Mouse (Mus musculus) stomach, postnatal 0 days (tissue): Measurements from ENCODE around the gene Ehd2. TPM values are rescaled to one million over a fixed set of nuclear protein-coding genes. Genes with fewer than 3 reads are reported as not detected.
A peak's percentile ranks its signal among the peaks of the same experiment; 100 is the strongest.

Experiments used
- ATAC-seq: fragments of 200-750 bp; cut with Nextera tagmentation; 2 replicates; pipeline ENCODE4 v1.8.0; 2017; ENCODE audit not compliant: low FRiP score, low TSS enrichment
- DNase-seq: peaks from one replicate; pipeline ENCODE4 v3.0.0-alpha.2; 2016; ENCODE audit warnings: low spot score
- H3K27ac ChIP-seq: fragments of 300-500 bp; sonication (generic); replicated peaks from 2 replicates; pipeline ENCODE4 v1.5.1; 2014; ENCODE audit warnings: mild to moderate bottlenecking, control low read depth
- H3K27me3 ChIP-seq: fragments of 300-500 bp; sonication (generic); 2 replicates; pipeline ENCODE4 v1.6.1; 2014; ENCODE audit warnings: low read length; ENCODE audit not compliant: control insufficient read depth, insufficient read depth
- H3K36me3 ChIP-seq: fragments of 300-500 bp; sonication (generic); 2 replicates; pipeline ENCODE4 v1.6.1; 2014; ENCODE audit warnings: low read length, mixed read lengths; ENCODE audit not compliant: control insufficient read depth, insufficient read depth
- H3K4me1 ChIP-seq: fragments of 300-500 bp; sonication (generic); replicated peaks from 2 replicates; pipeline ENCODE4 v1.6.1; 2014; ENCODE audit warnings: antibody characterized with exemption; ENCODE audit not compliant: control insufficient read depth, insufficient read depth
- H3K4me2 ChIP-seq: fragments of 300-500 bp; sonication (generic); replicated peaks from 2 replicates; pipeline ENCODE4 v1.6.1; 2014; ENCODE audit warnings: low read depth, mild to moderate bottlenecking, control low read depth, moderate library complexity
- H3K4me3 ChIP-seq: fragments of 300-500 bp; sonication (generic); 2 replicates; pipeline ENCODE4 v1.5.1; 2014; ENCODE audit warnings: low read depth, low read length, control low read depth
- H3K9ac ChIP-seq: fragments of 300-500 bp; sonication (generic); 2 replicates; pipeline ENCODE4 v1.6.1; 2014; ENCODE audit warnings: mild to moderate bottlenecking, low read length, control low read depth, mixed read lengths
- H3K9me3 ChIP-seq: fragments of 300-500 bp; sonication (generic); 2 replicates; pipeline ENCODE4 v1.6.1; 2016; ENCODE audit warnings: low read length; ENCODE audit not compliant: control insufficient read depth
- CTCF ChIP-seq: IDR thresholded peaks from 2 replicates; pipeline ENCODE4 v1.5.1; 2016; ENCODE audit warnings: antibody characterized with exemption, low read depth, mild to moderate bottlenecking, moderate library complexity
- EP300 ChIP-seq: optimal IDR thresholded peaks from 2 replicates; pipeline ENCODE3; 2016; ENCODE audit warnings: antibody characterized with exemption
- WGBS: fragments of 180-500 bp; shearing (Covaris S2); extraction: QIAGEN DNeasy Blood & Tissue Kit; methylation state at CpG from one replicate; pipeline ENCODE4 v1.1.7; 2014; 5-methylcytosine and 5-hydroxymethylcytosine counted together
- polyA plus RNA-seq: library from polyadenylated mRNA; unstranded; fragments of >200 nt; fragmentation: Nextera tagmentation; extraction: Ambion mirVana; gene quantifications from 2 replicates; pipeline ENCODE4 v1.2.1, GENCODE M21; 2015

Ehd2 gene
- polyA plus RNA-seq, 1 experiment from 2014 or later: 37.7 TPM

- whole genome bisulfite sequencing: 20% methylated on average over 12 of the region's 12 CpGs
Measured at GRCm38 (mm10) chr7:15962311-15963288, 4.8 kb downstream of the Ehd2 start.

GRCm38 (mm10) chr7:15961798-15962197 lies 5.6 kb downstream of the Ehd2 start:
- Histone ChIP-seq H3K27me3 (no peaks in the 10 kb centered on the region), H3K4me1 (peaks cover 4% of the 10 kb centered on the region), H3K9ac (peak overlapping the region; percentile 18; the same call in 1 of the 2 replicates), H3K36me3 (peaks cover 6% of the 10 kb centered on the region), H3K27ac (peak overlapping the region; percentile 90), H3K4me3 (no peak overlapping the region), H3K9me3 (no peaks in the 10 kb centered on the region), H3K4me2 (no peak overlapping the region; the same call in 1 of the 2 replicates)
- WGBS: 66% methylated on average over 7 of the region's 7 CpGs
- ATAC-seq: no peak
- TF ChIP-seq EP300 (no peak), CTCF (no peak)
- no peak for DNase-seq

More at GRCm38 (mm10) chr7:15962311-15963288, 4.8 kb downstream of the Ehd2 start:
- DNase-seq: peak; percentile 70
- peaks cover 4% of the 10 kb centered on the region for H3K36me3 ChIP-seq
- no peaks in the 10 kb centered on the region for H3K9me3 ChIP-seq
- peak overlapping the region; percentile 90 for H3K27ac ChIP-seq
- peak overlapping the region; percentile 23; the same call in 1 of the 2 replicates for H3K9ac ChIP-seq
- ATAC-seq: peak; percentile 74
- no peaks in the 10 kb centered on the region for H3K27me3 ChIP-seq
- peak overlapping the region; percentile 28 for H3K4me2 ChIP-seq
- peaks cover 4% of the 10 kb centered on the region for H3K4me1 ChIP-seq
- TF ChIP-seq EP300 (peak; percentile 85), CTCF (0 out of 2 replicates have a peak, but pooled peaks have one; percentile 6)
- H3K4me3 ChIP-seq: peak overlapping the region; percentile 3; the same call in 1 of the 2 replicates

- H3K9ac ChIP-seq: no peak overlapping the region
- peak overlapping the region; percentile 90 for H3K27ac ChIP-seq
- H3K9me3 ChIP-seq: no peaks in the 10 kb centered on the region
- H3K4me3 ChIP-seq: no peak overlapping the region
- H3K36me3 ChIP-seq: peaks cover 6% of the 10 kb centered on the region
- ATAC-seq (no peak), DNase-seq (no peak)
- 34% methylated on average over 4 of the region's 4 CpGs for WGBS
- peaks cover 4% of the 10 kb centered on the region for H3K4me1 ChIP-seq
- H3K4me2 ChIP-seq: no peak overlapping the region
- H3K27me3 ChIP-seq: no peaks in the 10 kb centered on the region
- TF ChIP-seq CTCF (no peak), EP300 (no peak)
Measured at GRCm38 (mm10) chr7:15961239-15961638, 6.1 kb downstream of the Ehd2 start.

- Histone ChIP-seq H3K4me1 (peaks cover 4% of the 10 kb centered on the region), H3K27me3 (no peaks in the 10 kb centered on the region), H3K4me2 (no peak overlapping the region), H3K36me3 (peaks cover 6% of the 10 kb centered on the region), H3K9me3 (no peaks in the 10 kb centered on the region), H3K27ac (peak overlapping the region; percentile 90; the same call in 1 of the 2 replicates), H3K4me3 (no peak overlapping the region), H3K9ac (no peak overlapping the region)
- DNase-seq: no peak
- TF ChIP-seq EP300: no peak
- no peak for TF ChIP-seq CTCF
- ATAC-seq: no peak
- WGBS: 34% methylated on average over 4 of the region's 4 CpGs
Measured at GRCm38 (mm10) chr7:15960691-15961090, 6.7 kb downstream of the Ehd2 start.

- H3K9ac ChIP-seq: 0 out of 2 replicates have a peak overlapping the region, but pooled peaks have one; percentile 27
- WGBS: 52% methylated on average over 5 of the region's 5 CpGs
- H3K27me3 ChIP-seq: no peaks in the 10 kb centered on the region
- H3K9me3 ChIP-seq: no peaks in the 10 kb centered on the region
- no peak for DNase-seq
- TF ChIP-seq EP300: no peak
- peak; percentile 31; the same call in 1 of the 2 replicates for TF ChIP-seq CTCF
- no peak overlapping the region for H3K4me2 ChIP-seq
- no peak overlapping the region for H3K4me3 ChIP-seq
- H3K36me3 ChIP-seq: peaks cover 13% of the 10 kb centered on the region
- no peak for ATAC-seq
- H3K4me1 ChIP-seq: peaks cover 2% of the 10 kb centered on the region; the same call in 1 of the 2 replicates
- H3K27ac ChIP-seq: peak overlapping the region; percentile 41
Measured at GRCm38 (mm10) chr7:15956143-15956542, 11.2 kb downstream of the Ehd2 start.
